Mouse (Mus musculus) midbrain, embryonic 13.5 days (tissue): ENCODE results near the gene Olfr1158. TPM values are rescaled to one million over a fixed set of nuclear protein-coding genes. Genes with fewer than 3 reads are reported as not detected.
"Not testable (repeated sequence)": the region's sequence is repeated elsewhere in the genome, so short reads cannot be mapped to it uniquely, and the experiment has no call there.

Experiments used
- ATAC-seq: fragments of 200-750 bp; cut with Nextera tagmentation; 2 replicates; pipeline ENCODE4 v1.8.0; 2017; ENCODE audit warnings: mild to moderate bottlenecking, moderate TSS enrichment, moderate library complexity
- H3K27ac ChIP-seq: fragments of 300-500 bp; sonication (generic); 2 replicates; pipeline ENCODE4 v1.5.1; 2015; ENCODE audit warnings: inconsistent platforms, mild to moderate bottlenecking, moderate library complexity
- H3K27me3 ChIP-seq: fragments of 300-500 bp; sonication (generic); 2 replicates; pipeline ENCODE4 v1.6.1; 2015; ENCODE audit warnings: mild to moderate bottlenecking, inconsistent platforms
- H3K36me3 ChIP-seq: fragments of 300-500 bp; sonication (generic); 2 replicates; pipeline ENCODE4 v1.6.1; 2015; ENCODE audit warnings: mild to moderate bottlenecking, inconsistent platforms
- H3K4me1 ChIP-seq: fragments of 300-500 bp; sonication (generic); replicated peaks from 2 replicates; pipeline ENCODE4 v1.6.1; 2015; ENCODE audit warnings: inconsistent platforms
- H3K4me2 ChIP-seq: fragments of 300-500 bp; sonication (generic); replicated peaks from 2 replicates; pipeline ENCODE4 v1.6.1; 2015; ENCODE audit warnings: moderate library complexity, mild to moderate bottlenecking, inconsistent platforms
- H3K4me3 ChIP-seq: fragments of 300-500 bp; sonication (generic); replicated peaks from 2 replicates; pipeline ENCODE4 v1.5.1; 2015; ENCODE audit warnings: mild to moderate bottlenecking, inconsistent platforms
- H3K9ac ChIP-seq: fragments of 300-500 bp; sonication (generic); replicated peaks from 2 replicates; pipeline ENCODE4 v1.6.1; 2015; ENCODE audit warnings: mild to moderate bottlenecking, inconsistent platforms
- H3K9me3 ChIP-seq: fragments of 300-500 bp; sonication (generic); 2 replicates; pipeline ENCODE4 v1.6.1; 2016; ENCODE audit warnings: mild to moderate bottlenecking, inconsistent platforms
- WGBS: fragments of 180-500 bp; shearing (Covaris S2); methylation state at CpG from one replicate; pipeline ENCODE4 v1.1.7; 2015; 5-methylcytosine and 5-hydroxymethylcytosine counted together
- polyA plus RNA-seq: library from polyadenylated mRNA; unstranded; fragments of >200 nt; fragmentation: Nextera tagmentation; extraction: Ambion mirVana; gene quantifications from 2 replicates; pipeline ENCODE4 v1.2.1, GENCODE M21; 2015

Olfr1158 gene
- polyA plus RNA-seq: not detected in 2 replicates

DNA sequence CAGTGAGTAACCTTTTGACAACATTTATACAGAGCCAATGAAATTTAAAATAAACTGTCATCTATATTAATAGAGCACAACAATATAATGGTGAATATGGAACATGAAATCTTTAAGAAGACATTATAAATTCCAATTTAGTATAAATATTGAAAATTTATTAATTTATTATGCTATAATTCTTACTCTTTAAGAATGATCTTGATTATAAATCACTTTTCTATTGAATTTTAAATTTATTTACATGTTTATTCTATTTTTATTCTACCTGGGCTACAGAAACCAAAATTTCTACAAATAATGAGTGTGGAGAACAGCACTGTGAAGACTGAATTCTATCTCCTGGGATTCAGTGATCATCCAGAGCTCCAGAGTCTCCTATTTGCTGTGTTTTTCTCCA is at the start of gene Olfr1158:
Gene Olfr1158 (plus strand): TSS at position 301 of the 400 bp plus-strand sequence.
- Histone ChIP-seq H3K4me1 (no peaks in the 10 kb centered on the region), H3K9ac (no peak within 1 kb of the TSS), H3K4me3 (no peak within 1 kb of the TSS), H3K9me3 (no peaks in the 10 kb centered on the region), H3K27ac (no peak within 1 kb of the TSS), H3K27me3 (no peaks in the 10 kb centered on the region), H3K4me2 (no peak within 1 kb of the TSS), H3K36me3 (no peaks in the 10 kb centered on the region)
- no peak for ATAC-seq

DNA sequence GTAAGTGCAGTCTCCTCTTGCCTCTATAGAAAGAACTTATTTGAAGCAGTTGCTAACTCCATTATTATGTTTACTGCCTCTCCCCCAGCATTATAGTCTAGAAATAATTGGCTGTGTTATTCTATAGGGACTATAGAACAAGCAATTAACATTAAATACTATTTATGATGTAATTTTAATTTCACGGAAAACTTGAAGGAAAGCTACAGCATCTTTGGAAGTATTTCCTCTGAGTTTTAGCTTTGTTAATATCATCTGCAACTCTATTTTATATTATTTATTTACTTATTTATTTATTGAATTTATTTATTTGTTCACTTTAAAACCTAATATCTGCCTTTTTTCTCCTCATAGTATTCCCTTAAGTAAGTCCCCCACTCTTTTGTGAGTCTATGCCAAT is 44.9 kb upstream of the Olfr1158 start, which contains the start of gene Olfr1155:
Gene Olfr1155 (minus strand): TSS at position 101 of the 400 bp plus-strand sequence.
- no peaks in the 10 kb centered on the region for H3K9me3 ChIP-seq

DNA sequence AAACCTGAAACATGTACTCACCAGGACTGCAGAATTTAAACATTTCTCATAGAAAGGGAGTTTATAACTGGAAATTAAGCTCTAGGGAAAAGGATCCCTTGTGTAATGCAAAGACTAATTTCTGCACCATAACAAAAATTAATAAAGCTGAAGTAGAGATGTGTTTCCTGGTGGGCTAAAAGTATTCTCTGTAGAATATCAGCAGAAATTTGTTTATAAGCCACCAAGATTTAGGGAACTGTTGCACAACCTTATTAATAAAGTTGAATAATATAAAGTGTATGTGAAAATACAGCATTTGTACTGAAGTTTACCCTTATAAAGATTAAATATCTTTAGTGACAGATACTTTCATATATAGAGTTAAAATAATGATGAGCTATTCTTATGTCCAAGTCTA is 36.9 kb upstream of the Olfr1158 start, which contains the start of gene Olfr1156:
Gene Olfr1156 (minus strand): TSS at position 101 of the 400 bp plus-strand sequence.
- ATAC-seq: no peak
- Histone ChIP-seq H3K9ac (no peak within 1 kb of the TSS), H3K4me1 (no peaks in the 10 kb centered on the region), H3K4me3 (no peak within 1 kb of the TSS), H3K27ac (no peak within 1 kb of the TSS), H3K36me3 (no peaks in the 10 kb centered on the region), H3K4me2 (no peak within 1 kb of the TSS), H3K27me3 (no peaks in the 10 kb centered on the region), H3K9me3 (no peaks in the 10 kb centered on the region)

More for the DNA sequence above, 44.9 kb upstream of the Olfr1158 start, which contains the start of gene Olfr1155:
- H3K4me1 ChIP-seq: no peaks in the 10 kb centered on the region
- no peak for ATAC-seq
- no peak within 1 kb of the TSS for H3K4me3 ChIP-seq
- WGBS: 96% methylated on average over 1 of the region's 1 CpGs
- no peaks in the 10 kb centered on the region for H3K36me3 ChIP-seq
- H3K4me2 ChIP-seq: no peak within 1 kb of the TSS
- H3K27ac ChIP-seq: no peak within 1 kb of the TSS
- H3K9ac ChIP-seq: no peak within 1 kb of the TSS
- H3K27me3 ChIP-seq: no peaks in the 10 kb centered on the region

DNA sequence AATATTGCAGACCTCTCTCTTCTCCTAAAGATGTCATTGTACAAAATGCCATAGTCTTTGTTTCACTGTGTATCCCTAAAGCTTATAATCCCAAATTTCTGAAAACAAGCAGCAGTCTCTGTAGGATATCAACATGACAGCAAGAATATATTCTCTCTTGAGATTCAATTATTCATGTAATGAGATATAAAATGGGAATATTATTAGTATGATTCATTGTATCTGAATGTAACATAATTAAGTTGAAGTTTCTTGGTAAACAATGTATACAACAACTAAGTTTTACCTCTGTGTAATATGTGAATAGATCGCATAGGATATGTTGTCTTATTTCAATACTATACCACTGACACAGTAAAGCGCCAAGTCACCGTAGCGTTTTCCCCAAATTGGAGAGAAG is 21.7 kb upstream of the Olfr1158 start, which contains the start of gene Olfr1157:
Gene Olfr1157 (minus strand): TSS at position 101 of the 400 bp plus-strand sequence.
- H3K4me2 ChIP-seq: no peak within 1 kb of the TSS
- H3K4me3 ChIP-seq: no peak within 1 kb of the TSS
- no peak for ATAC-seq
- no peaks in the 10 kb centered on the region for H3K36me3 ChIP-seq
- WGBS: 96% methylated on average over 4 of the region's 4 CpGs
- no peak within 1 kb of the TSS for H3K27ac ChIP-seq
- H3K4me1 ChIP-seq: no peaks in the 10 kb centered on the region
- H3K27me3 ChIP-seq: no peaks in the 10 kb centered on the region
- no peak within 1 kb of the TSS for H3K9ac ChIP-seq
- no peaks in the 10 kb centered on the region for H3K9me3 ChIP-seq

DNA sequence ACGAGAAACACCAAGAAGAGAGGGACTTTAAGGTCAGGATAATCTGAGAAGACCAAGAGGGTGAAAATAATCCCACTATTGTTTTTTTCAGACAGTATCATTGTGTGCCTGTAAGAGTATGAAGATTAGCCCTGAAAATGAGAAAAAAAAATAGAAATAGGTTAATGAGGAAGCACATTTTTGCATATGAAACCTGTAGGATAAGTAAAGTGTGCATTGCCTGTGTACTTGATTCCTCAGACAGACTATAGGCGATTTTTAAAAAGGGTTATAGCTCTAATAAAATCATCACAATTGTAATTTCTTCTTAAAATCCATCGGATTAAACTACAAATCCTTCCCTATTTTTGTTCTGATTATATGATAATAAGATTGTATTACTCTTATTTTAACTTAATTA is 15.3 kb upstream of the Olfr1158 start, which contains the start of gene Olfr74:
Gene Olfr74 (minus strand): TSS at position 101 of the 400 bp plus-strand sequence.
- H3K36me3 ChIP-seq: no peaks in the 10 kb centered on the region
- no peaks in the 10 kb centered on the region for H3K9me3 ChIP-seq
- H3K4me2 ChIP-seq: no peak within 1 kb of the TSS
- H3K4me3 ChIP-seq: no peak within 1 kb of the TSS
- WGBS: 76% methylated on average over 3 of the region's 3 CpGs
- no peak within 1 kb of the TSS for H3K27ac ChIP-seq
- no peak within 1 kb of the TSS for H3K9ac ChIP-seq
- H3K4me1 ChIP-seq: no peaks in the 10 kb centered on the region
- H3K27me3 ChIP-seq: no peaks in the 10 kb centered on the region
- ATAC-seq: no peak

DNA sequence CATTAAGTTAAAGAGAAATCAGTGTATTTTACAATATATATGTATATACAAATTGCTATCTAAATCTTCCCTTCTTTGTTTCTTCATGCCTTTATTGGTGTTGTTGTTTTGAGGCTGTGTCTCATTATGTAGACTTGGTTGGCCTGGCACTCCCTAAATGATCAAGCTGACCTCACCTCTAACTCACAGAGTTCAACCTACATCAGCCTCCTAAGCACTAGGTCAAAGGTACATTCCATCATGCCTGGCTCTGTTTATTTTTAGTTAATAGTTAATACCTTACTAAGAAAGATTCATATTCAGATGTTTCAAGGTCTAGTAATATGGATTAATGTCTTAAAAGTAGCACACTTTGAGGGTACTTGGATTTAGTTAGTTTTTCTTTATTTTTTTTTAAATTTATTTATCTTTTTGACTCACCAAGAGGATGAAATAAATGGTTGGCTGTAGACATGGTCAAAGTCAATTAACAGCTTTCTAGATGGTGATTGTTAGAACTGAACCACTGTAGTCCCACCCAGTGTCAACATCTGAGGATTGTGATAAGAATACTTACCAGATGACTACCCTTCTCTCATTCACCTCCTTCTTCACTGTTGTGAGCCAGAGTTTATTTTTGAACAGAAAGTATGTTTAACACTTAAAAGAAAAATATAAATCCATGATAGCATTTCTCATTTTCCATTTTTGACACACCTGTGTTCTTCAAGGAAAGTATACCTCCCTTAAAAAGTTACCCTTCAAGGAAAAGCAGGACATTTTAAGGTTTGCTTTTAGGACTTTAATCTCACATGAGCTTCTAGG is 17.8 kb downstream of the Olfr1158 start, which contains the start of gene Olfr1160:
Gene Olfr1160 (minus strand): TSS at position 754 of the 804 bp plus-strand sequence.
- H3K27me3 ChIP-seq: no peaks in the 10 kb centered on the region
- no peak within 1 kb of the TSS for H3K27ac ChIP-seq
- ATAC-seq: no peak
- H3K9ac ChIP-seq: no peak within 1 kb of the TSS
- no peaks in the 10 kb centered on the region for H3K36me3 ChIP-seq
- H3K9me3 ChIP-seq: no peaks in the 10 kb centered on the region
- no peaks in the 10 kb centered on the region for H3K4me1 ChIP-seq
- no peak within 1 kb of the TSS for H3K4me2 ChIP-seq
- no peak within 1 kb of the TSS for H3K4me3 ChIP-seq

DNA sequence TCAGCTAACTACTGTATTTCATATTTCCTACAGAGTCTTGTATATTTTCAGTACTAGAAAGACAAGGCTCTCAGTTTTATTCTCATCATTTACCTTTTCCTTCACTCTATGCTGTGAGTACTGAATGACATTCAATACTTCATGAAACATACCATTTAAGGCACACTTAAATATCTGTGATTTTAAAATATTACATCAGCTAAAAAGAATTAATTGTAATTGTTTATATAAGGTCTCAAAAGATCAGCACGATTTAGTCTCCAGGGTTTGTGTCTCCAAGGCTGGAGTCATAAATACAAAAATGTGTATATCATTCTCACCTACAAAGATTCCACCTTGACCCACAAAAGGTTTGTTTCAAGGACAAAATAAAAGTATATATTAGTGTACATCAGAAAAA is 32.6 kb downstream of the Olfr1158 start, which contains the start of gene Olfr1161:
Gene Olfr1161 (plus strand): TSS at position 301 of the 400 bp plus-strand sequence.
- H3K4me2 ChIP-seq, H3K4me1 ChIP-seq, H3K9me3 ChIP-seq, H3K9ac ChIP-seq, H3K27ac ChIP-seq, H3K4me3 ChIP-seq, H3K27me3 ChIP-seq, ATAC-seq, H3K36me3 ChIP-seq: not testable (repeated sequence)
- WGBS: 91% methylated on average over 1 of the region's 1 CpGs

DNA sequence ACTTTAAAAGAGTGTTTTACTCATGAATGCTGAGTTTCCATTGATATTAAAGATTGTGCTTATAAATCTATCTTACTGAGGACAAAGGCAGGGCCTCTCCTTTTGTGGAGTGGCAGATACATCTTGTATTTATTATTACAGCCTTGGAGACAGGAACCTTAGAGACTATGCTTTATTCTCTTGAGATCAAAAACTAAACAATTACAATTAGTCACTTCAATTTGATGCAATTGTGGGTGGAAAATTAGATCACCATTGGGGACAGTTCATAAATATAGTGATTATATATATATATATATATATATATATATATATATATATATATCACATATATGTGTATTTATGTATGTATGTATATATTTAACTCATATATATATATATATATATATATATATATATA is 47.7 kb downstream of the Olfr1158 start, which contains the start of gene Olfr73:
Gene Olfr73 (minus strand): TSS at position 101 of the 400 bp plus-strand sequence.
- no peak within 1 kb of the TSS for H3K4me2 ChIP-seq
- no peaks in the 10 kb centered on the region for H3K4me1 ChIP-seq
- no peak within 1 kb of the TSS for H3K9ac ChIP-seq
- H3K27ac ChIP-seq: no peak within 1 kb of the TSS
- H3K9me3 ChIP-seq: no peaks in the 10 kb centered on the region
- H3K27me3 ChIP-seq: no peaks in the 10 kb centered on the region
- H3K36me3 ChIP-seq: no peaks in the 10 kb centered on the region
- no peak within 1 kb of the TSS for H3K4me3 ChIP-seq
- no peak for ATAC-seq

Other genes starting within 250 kb of the Olfr1158 start
- gene Olfr1140, start 246.4 kb upstream of the Olfr1158 start, polyA plus RNA-seq: not detected in 2 replicates
- not detected in 2 replicates for gene Olfr1141, start 236.1 kb upstream of the Olfr1158 start, polyA plus RNA-seq
- not detected in 2 replicates for gene Olfr152, start 210.6 kb upstream of the Olfr1158 start, polyA plus RNA-seq
- not detected in 2 replicates for gene Olfr1143, start 189.5 kb upstream of the Olfr1158 start, polyA plus RNA-seq
- not detected in 2 replicates for gene Olfr1145, start 180.3 kb upstream of the Olfr1158 start, polyA plus RNA-seq
- not detected in 2 replicates for gene Olfr1148, start 159.6 kb upstream of the Olfr1158 start, polyA plus RNA-seq
- gene Olfr1150-ps1, start 146.1 kb upstream of the Olfr1158 start, polyA plus RNA-seq: not detected in 2 replicates
- gene Olfr1151, start 134.3 kb upstream of the Olfr1158 start, polyA plus RNA-seq: not detected in 2 replicates
- not detected in 2 replicates for gene Olfr1152, start 123.6 kb upstream of the Olfr1158 start, polyA plus RNA-seq
- not detected in 2 replicates for gene Olfr1153, start 95.2 kb upstream of the Olfr1158 start, polyA plus RNA-seq
- gene Olfr1154, start 84.9 kb upstream of the Olfr1158 start, polyA plus RNA-seq: not detected in 2 replicates
- not detected in 2 replicates for gene Olfr1155, start 45.0 kb upstream of the Olfr1158 start, polyA plus RNA-seq
- not detected in 2 replicates for gene Olfr1156, start 37.0 kb upstream of the Olfr1158 start, polyA plus RNA-seq
- gene Olfr1157, start 21.8 kb upstream of the Olfr1158 start, polyA plus RNA-seq: not detected in 2 replicates
- gene Olfr74, start 15.4 kb upstream of the Olfr1158 start, polyA plus RNA-seq: not detected in 2 replicates
- gene Olfr1160, start 18.2 kb downstream of the Olfr1158 start, polyA plus RNA-seq: not detected in 2 replicates
- gene Olfr1161, start 32.7 kb downstream of the Olfr1158 start, polyA plus RNA-seq: not detected in 2 replicates
- gene Olfr73, start 47.6 kb downstream of the Olfr1158 start, polyA plus RNA-seq: not detected in 2 replicates
- gene Olfr1162, start 61.0 kb downstream of the Olfr1158 start, polyA plus RNA-seq: not detected in 2 replicates
- gene Olfr1163, start 81.7 kb downstream of the Olfr1158 start, polyA plus RNA-seq: not detected in 2 replicates
- gene Olfr1164, start 103.9 kb downstream of the Olfr1158 start, polyA plus RNA-seq: not detected in 2 replicates
- gene Olfr1166, start 138.2 kb downstream of the Olfr1158 start, polyA plus RNA-seq: not detected in 2 replicates
- not detected in 2 replicates for gene Olfr1167, start 165.1 kb downstream of the Olfr1158 start, polyA plus RNA-seq
- gene Olfr1168, start 191.8 kb downstream of the Olfr1158 start, polyA plus RNA-seq: not detected in 2 replicates
- gene Olfr1170, start 238.2 kb downstream of the Olfr1158 start, polyA plus RNA-seq: not detected in 2 replicates